Mouse (Mus musculus) telencephalon, adult 2 months (tissue): ENCODE measurements around the gene Kif14.
"Not testable (repeated sequence)": the region's sequence is repeated elsewhere in the genome, so short reads cannot be mapped to it uniquely, and the experiment has no call there.

Experiments used
- DNase-seq: peaks from one replicate; pipeline ENCODE4 v3.0.0-alpha.2; 2011; ENCODE audit warnings: low read depth, low spot score

Gene Kif14

DNA sequence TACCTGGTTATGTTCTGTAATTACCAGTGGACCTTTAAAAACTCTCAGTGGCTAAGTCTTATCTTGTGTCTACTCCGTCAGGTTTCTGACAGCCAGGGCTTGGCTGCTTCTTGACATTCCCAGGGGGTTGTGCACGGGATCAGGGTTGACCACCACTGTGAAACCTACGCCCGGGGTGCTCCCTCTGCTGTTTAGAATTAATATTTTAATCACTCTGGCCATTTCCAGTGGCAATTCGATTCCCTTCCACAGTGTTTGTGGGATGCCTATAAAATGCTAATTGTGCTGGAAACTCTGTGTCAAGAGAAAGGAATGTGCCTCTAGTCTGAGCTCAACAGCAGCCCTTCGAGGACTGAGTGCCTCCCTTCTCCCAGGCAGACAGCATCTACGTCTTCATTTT lies 89.7 kb downstream of the Kif14 start:
- DNase-seq: no peak

DNA sequence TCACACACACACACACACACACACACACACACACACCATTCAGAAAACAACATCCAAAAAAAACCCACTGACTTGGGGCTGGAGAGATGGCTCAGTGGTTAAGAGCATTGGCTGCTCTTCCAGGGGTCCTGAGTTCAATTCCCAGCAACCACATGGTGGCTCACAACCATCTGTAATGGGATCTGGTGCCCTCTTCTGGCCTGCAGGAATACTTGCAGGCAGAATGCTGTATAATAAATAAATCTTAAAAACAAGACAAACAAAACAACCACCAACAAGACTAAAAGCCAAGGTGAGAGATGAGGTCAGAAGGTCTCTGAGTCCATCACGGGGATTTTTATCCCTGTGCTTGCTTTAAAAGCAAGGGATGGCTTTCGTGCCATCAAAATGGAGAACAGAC lies 90.5 kb downstream of the Kif14 start:
- not testable (repeated sequence) for DNase-seq

DNA sequence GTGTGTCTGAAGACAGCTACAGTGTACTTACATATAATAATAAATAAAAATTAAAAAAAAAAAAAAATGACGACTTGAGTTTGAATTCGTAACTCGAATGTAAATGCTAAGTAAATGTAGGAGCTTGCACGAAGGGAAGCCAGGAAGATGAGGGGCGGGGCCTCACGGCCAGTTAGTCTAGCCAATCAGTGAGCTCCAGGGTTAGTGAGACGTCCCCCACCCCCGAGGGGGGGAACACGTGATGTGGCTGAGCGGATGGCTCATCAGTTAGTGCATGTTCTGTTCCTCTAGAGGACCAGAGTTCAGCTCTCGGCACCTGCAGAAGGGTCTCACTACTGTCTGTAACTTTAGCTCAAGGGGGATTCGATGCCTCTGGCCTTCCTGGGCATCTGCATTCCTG lies 91.3 kb downstream of the Kif14 start:
- DNase-seq: no peak

DNA sequence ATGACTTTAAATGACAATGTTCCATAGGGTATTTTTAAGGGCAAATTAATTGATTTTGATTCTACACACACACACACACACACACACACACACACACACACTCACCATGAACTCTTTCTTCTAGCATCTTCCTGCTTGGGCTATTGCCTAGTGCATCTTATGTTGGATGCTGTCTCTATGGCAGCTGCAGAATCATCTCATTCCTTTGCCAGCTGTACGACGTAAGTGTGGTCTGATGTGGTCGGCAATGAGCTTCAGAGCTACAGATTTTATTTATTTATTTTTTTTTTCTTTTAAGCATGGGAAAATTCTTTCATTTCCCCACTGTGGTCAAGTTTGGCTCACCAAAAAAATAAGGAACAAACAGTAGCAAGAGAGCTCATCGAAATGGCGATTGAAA lies 92.6 kb downstream of the Kif14 start:
- no peak for DNase-seq

DNA sequence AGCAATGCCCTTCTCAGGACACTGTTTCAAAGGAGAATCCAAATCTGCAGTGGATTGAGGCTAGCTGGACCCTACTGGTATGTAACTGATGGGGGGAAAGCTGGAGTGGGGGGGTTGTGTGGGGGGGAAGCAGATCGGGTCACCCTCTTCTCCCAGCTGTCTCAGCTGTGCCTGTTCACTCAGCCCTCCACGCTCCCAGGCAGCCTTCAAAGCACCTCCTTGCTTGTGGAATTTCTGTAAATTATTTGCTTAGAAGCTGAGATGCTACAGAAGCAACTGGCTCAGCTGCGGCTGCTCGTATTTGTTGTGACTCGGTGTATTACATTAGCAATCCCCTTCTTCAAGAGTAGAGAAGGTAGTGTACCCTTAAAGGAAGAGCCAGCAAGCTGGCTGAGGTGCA lies 93.1 kb downstream of the Kif14 start:
- DNase-seq: no peak

DNA sequence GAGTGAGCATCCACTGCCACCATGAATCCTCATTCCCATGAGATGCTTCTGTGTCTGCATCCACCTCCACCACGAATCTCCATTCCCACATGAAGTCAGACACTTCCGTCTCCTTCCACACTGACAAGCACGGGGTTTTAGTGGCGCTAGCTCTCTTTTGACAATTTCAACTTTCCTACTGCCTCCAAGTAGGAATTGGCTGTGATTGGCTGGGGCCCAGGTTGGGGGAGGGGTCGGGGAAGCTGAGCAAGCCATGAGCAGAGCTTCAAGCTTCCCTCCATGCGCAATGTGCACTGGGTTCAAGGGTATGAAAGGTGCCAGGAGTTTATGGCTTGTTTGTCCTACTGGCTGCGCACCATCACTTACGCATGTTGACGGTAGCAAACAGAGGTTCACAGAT lies 93.6 kb downstream of the Kif14 start:
- DNase-seq: no peak

DNA sequence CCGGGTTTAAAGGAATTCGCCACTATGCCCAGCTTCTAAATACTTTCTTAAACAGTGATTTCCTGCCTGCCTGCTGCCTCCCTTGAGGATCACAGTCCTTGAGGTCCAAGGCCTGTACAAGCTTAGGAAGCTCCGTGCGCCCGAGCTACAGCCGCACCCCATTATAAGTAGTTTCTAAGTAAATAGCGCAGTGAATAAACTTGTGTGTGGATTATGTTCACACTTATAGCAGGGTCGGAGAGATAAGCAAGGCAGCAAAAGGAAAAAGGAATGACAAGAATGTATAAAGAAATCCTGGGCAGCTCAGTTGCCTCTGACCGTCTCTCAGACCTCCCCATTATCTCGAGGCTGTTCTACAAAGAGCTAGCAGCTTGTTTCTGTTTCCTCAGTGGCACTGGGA lies 95.7 kb downstream of the Kif14 start:
- DNase-seq: no peak

DNA sequence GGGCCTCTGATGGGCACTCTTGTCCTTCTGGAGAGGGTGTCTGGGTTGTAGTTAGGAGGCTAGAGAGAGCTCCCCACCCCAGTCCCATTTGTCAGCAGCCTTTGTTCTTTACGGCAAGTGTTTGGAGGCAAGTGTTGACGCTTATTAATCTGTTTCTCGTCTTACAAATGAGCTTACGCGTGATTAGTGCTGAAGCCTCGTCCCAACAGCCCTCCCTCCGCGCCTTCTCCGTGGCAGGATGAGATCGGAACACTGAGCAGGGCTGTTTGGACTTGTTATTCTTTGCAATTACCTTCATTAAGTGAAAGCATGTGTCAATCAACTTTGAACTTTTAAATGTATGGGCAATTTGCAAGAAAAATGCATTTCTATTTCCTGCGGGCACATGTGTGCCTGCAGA lies 97.0 kb downstream of the Kif14 start:
- no peak for DNase-seq

DNA sequence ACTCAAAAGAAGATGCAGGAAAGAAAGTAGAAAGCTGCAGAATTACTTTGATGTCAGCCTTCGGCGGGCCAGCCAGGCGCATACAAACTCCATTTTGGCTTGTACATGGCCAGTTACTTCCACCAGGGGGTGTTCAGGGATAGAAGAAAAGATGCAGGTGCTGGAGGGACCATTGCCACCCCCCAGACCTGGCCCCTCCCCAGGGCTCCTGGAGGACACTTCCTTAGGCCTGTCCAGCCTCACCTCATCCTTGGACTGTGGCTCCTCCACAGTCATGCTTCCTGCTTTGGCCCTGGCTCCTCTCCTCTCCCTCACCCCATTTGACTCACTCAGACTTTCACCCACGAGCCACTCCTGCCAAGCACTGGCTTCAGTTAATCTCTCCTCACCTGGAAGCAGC lies 98.8 kb downstream of the Kif14 start:
- DNase-seq: no peak

DNA sequence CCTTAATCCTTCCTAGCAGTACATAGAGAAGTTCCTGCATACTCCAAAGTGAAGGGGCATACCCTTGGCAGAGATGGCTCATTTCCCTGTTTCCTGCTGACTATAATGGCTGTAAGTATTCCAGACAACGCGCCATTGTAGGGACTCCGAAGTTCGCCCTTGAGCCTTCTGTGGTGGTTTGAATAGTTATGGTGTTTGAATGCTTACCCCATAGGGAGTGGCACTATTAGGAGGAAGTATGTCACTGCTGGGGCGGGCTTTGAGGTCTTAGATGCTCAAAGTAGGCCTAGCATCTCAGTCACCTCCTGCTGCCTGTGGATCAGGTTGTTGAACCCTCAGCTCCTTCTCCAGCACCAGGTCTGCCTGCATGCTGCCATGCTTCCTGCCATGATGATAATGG lies 100.2 kb downstream of the Kif14 start:
- no peak for DNase-seq

DNA sequence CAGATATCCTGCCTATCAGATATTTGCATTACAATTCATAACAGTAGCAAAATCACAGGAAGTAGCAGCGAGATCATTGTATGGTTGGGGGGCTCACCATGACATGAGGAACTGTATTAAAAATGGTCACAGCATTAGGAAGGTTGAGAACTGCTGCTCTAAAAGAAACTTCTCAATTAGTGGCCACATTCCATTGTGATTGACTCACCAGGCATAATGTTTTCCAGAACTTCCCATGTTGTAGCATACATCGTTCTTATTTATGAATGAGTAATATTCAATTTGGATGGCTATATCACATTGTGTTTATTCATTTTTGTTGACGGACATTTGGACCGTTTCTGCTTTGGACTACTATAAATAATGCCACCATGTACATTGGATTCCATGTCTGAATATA lies 101.5 kb downstream of the Kif14 start:
- no peak for DNase-seq

DNA sequence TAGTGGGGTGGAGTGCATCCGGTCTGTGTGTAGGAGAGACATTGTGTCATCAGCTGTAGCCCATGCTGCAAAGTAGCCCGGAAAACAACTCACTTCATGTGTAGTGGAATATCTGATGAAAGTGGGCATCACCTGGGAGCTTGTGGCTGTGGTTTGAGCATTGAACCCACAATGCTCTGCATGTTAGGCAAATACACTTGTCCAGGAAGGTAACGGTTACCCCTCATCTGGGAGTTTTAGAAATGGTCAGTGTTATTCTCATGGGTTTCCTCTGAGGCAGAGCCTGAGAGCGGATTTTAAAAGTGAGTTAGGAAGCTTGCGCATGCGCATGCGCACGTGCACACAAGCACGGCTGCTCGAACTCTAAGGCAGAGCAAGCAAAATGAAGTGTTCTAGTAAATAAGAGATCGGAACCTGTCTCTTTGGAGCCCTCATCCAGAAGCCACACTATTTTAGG lies 102.6 kb downstream of the Kif14 start:
- no peak for DNase-seq

DNA sequence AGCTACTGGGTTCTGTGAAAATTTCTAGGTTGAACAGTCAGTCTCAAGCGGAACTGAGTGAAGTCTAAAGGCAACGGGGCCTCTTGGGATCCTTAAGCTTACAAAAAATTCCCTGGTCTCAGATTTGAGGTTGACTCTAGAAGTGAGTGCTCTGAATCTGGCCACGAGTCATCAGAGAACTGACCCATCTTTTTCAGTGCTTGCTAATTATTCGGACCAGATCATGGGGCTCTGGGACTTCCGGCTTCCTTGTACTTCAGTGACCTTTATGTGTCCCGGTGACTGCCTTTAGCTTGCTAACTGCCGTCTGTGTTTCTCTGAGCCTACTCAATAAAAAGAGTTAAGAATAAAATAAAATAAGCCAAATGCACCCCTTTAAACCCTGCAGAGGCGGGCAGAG lies 103.1 kb downstream of the Kif14 start:
- DNase-seq: no peak

DNA sequence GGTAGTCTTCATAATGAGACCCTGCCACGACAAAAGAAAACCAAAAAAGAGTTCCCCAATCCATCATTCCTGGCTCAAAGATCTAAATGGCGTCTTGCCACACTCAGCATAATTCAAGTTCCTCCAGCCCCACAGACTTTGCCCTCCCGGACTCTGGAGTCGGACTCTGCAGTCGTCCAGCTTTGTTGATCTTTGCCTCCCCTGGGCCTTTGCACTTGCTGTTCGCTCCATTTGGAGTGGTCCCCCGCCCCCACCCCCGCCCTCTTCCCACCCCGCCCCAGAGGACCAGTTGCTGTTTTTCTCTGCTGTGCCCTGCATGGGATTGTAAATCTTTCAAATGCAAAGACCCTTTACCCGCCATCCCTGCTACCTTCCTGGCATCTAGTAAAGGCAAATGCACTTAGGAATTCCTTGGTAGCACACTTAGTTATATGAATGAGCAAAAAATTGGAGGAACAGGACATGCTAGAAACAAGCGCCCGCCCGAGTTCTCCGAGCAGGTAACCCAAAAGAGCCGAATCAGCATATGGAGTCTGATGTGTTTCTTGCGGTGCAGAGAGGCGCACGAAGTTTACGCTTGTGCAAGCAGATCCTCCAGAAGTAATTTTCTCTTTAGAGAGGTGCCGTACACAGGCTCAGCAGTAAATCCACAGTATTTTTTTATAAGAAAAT lies 103.6 kb downstream of the Kif14 start:
- DNase-seq: no peak

DNA sequence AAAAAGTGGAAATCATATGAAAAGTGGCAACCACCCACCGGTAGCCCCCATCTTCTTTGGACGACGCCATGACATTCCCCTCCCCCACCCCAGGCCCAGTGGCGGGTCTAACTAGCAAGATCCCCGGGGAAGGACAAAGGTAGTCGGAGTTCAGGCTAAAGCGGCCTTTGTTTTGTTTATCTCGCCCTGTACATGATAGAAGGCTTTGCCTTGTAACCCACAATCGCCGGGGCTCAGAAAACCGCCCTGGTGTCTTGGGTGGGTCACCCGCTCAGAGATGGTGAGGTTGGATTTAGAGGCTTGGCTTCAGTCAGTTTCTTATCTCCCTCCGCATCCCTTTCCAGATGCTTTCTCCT lies 104.1 kb downstream of the Kif14 start:
- no peak for DNase-seq

DNA sequence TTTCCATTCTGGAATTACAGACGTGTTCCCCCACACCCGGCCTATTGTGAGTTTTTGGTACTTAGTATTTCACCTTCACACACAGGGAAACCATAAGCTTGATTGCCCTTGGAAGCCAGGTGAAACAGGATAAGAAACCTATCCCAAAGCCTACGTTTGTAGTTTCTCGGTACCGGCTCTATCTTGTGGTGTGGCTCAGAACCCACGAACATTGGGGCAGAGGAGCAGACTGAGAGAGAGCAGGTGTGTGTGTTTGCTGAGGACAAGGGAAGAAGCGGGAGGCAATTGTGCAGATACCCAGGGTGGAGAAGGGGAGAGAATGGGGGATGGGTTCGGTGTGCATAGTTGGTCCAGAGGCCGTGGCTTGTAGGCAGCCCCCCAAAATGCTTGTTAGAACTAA lies 104.8 kb downstream of the Kif14 start:
- DNase-seq: no peak

DNA sequence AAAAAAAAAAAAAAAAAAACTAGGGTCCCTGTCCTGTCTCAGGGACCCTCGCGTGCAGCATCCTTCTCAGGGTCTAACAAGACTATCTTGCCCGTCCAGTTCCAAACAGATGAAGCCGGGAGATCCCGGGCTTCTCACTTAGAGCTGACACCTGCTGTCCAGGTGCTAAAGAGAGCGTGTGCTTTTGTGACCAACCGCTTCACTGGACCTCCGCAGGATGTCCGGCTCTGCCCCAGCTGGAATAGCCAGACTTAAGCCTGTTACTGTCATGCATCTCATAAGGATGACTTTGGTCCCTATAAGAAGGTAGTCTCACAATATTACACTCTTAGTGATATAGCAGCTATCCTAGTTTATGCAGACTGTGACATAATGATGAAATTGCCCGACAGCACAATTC lies 105.4 kb downstream of the Kif14 start:
- DNase-seq: no peak

DNA sequence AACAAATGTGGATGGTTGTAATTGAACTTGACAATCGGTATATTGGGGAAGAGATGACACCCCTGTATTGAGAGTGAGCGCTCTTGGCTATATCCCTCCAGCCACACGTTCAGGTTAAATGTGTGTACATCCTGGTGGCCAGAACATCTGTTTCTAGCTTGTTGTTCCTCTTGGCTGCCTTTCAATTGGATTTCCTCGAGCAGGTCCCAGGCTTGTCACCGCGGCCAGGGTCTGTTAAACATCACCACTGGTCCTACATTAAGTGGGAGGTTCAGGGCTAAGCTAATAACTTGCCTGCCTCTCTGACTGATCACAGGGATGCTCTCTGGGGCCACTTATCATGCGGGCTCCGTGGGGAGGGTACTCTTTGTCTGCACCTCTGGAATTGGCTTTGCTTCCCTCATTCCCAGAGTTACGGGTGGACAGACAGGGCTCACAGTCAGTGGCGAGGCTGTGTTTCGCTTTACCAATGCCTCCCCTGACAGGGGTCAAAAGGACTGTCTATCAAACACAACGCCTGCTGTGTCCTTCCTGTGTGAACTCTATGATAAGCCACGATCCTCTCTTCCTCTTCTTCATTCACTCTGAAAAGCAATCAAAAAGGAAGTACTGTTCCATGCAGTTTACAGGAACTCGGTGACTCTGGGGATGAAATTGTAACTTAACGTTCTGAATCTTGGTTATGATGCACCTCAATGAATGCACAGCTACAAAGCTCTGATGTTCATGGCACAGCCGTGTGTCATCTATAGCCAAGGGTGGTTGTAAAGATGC lies 111.9 kb downstream of the Kif14 start:
- DNase-seq: no peak

DNA sequence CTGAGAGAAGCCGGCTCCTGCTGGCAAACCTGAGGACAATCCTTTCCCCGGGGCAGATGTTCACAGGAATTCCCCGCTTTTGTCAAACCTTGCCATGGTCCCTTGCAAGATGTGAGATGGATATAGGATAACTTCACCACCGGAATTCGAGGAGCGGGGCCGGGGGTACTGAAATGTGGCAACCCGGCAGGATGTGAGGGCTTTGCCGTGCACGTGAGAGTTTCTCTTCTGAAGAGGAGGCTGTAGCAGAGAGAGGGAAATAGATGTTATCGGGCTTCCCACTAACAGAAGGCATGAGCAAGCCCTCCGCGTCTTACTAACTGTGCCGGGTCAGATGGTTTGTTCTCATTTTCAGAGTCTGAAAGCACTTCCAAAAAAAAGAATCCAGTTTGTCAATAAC lies 113.2 kb downstream of the Kif14 start:
- DNase-seq: no peak

DNA sequence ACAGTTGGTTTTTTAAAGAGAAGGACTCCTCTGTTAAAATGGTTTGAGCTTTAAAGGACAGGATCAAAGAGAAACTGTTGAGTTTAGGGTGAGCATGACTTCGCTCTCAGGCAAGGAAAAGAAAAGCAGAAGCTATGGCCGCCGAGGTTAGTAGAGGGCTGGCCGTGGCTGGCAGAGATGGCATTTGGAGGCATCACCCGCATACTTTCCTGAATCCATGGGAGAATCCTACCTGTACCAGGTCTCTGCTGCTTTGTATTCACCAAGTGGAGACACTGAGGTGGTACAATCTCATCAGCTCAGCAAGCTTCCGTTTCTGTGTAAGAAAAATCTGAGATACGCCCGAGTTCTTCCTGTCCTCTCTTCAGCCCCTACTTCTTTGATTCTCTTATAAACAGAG lies 114.1 kb downstream of the Kif14 start:
- no peak for DNase-seq
